Mouse (Mus musculus): ENCODE results near the gene Spryd4.
"Not testable (repeated sequence)": the region's sequence is repeated elsewhere in the genome, so short reads cannot be mapped to it uniquely, and the experiment has no call there.

The Spryd4 gene

GRCm38 (mm10) chr10:128187181-128187605 lies 24.4 kb downstream of the Spryd4 start:
- in situ Hi-C loops (cut with MboI), result no loop called here

- in situ Hi-C loops (cut with MboI), result no loop called here
These were observed 25.6 kb downstream of the Spryd4 start for GRCm38 (mm10) chr10:128185959-128186358.

GRCm38 (mm10) chr10:128185277-128185940 lies 26.2 kb downstream of the Spryd4 start:
- in situ Hi-C loops (cut with MboI), result no loop called here

GRCm38 (mm10) chr10:128184296-128184695 lies 27.3 kb downstream of the Spryd4 start:
- in situ Hi-C loops (cut with MboI), result no loop called here

GRCm38 (mm10) chr10:128179989-128180388 lies 31.6 kb downstream of the Spryd4 start, which contains the start of gene Rbms2:
Gene Rbms2, minus strand, starts transcription at chr10:128180297.
- in situ Hi-C loops (cut with MboI), result no loop called here

- in situ Hi-C loops (cut with MboI), result no loop called here
These were observed 34.3 kb downstream of the Spryd4 start for GRCm38 (mm10) chr10:128177316-128177715.

GRCm38 (mm10) chr10:128175996-128176755 lies 35.4 kb downstream of the Spryd4 start:
- in situ Hi-C loops (cut with MboI), result no loop called here

- in situ Hi-C loops (cut with MboI), result no loop called here
These were observed 36.3 kb downstream of the Spryd4 start for GRCm38 (mm10) chr10:128175302-128175701.

- in situ Hi-C loops (cut with MboI), result not testable (repeated sequence)
These were observed 40.3 kb downstream of the Spryd4 start for GRCm38 (mm10) chr10:128171348-128171747.

GRCm38 (mm10) chr10:128167091-128167490 lies 44.5 kb downstream of the Spryd4 start:
- in situ Hi-C loops (cut with MboI), result no loop called here

- in situ Hi-C loops (cut with MboI), result not testable (repeated sequence)
These were observed 45.9 kb downstream of the Spryd4 start for GRCm38 (mm10) chr10:128165726-128166125.

All from mature B cell (primary cell).